Mouse (Mus musculus): ENCODE measurements around the gene Samd5. TPM values are rescaled to one million over a fixed set of nuclear protein-coding genes. Genes with fewer than 3 reads are reported as not detected.

Gene Samd5
- polyA plus RNA-seq, 1 experiment, result not detected

GRCm38 (mm10) chr10:9594666-9595065 is 80.3 kb downstream of the Samd5 start:
- H3K9me3 ChIP-seq, result no peaks in the 10 kb centered on the region
- H3K4me3 ChIP-seq (replicated peaks), result no peak overlapping the region
- TF ChIP-seq FLI1 (IDR thresholded peaks at IDR 0.05; ENCODE audit: low read length) (no peak), GATA1 (IDR thresholded peaks at IDR 0.05; ENCODE audit: borderline replicate concordance, low read length) (no peak)
- H3K36me3 ChIP-seq (replicated peaks; ENCODE audit: low read length), result no peaks in the 10 kb centered on the region
- no peaks in the 10 kb centered on the region for H3K27me3 ChIP-seq (replicated peaks)
- no peaks in the 10 kb centered on the region for H3K4me1 ChIP-seq

- no peaks in the 10 kb centered on the region for H3K9me3 ChIP-seq
- no peaks in the 10 kb centered on the region for H3K4me1 ChIP-seq
- H3K36me3 ChIP-seq (replicated peaks; ENCODE audit: low read length), result no peaks in the 10 kb centered on the region
- H3K4me3 ChIP-seq (replicated peaks), result no peak overlapping the region
- no peak for TF ChIP-seq FLI1 (IDR thresholded peaks at IDR 0.05; ENCODE audit: low read length)
- TF ChIP-seq GATA1 (IDR thresholded peaks at IDR 0.05; ENCODE audit: borderline replicate concordance, low read length), result no peak
- H3K27me3 ChIP-seq (replicated peaks), result no peaks in the 10 kb centered on the region
These were observed 84.4 kb downstream of the Samd5 start for GRCm38 (mm10) chr10:9590606-9591005.

DNA sequence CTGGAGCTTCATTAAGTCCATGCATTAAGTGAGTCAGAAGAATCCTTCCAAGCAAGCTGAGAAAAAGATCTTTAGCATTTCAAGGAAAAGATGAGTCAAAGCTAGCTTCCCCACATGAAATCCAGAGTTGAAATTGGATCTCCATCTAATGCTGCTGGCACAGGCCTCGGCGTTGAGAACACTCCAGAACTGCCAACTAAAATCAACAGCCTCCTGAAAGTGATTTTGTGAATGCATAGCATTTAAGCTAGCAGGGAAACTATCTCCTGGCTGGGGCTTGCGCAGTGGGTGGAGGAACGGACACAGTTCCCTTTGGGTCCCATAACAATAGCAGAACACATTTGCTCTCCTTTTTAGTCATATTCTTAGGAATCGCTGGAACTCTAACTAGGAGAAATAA is 88.7 kb downstream of the Samd5 start:
- Histone ChIP-seq H3K36me3 (replicated peaks; ENCODE audit: low read length) (no peaks in the 10 kb centered on the region), H3K27me3 (replicated peaks) (no peaks in the 10 kb centered on the region), H3K4me1 (no peaks in the 10 kb centered on the region), H3K4me3 (replicated peaks) (no peak overlapping the region), H3K9me3 (no peaks in the 10 kb centered on the region)
- TF ChIP-seq FLI1 (IDR thresholded peaks at IDR 0.05; ENCODE audit: low read length), result no peak

- Histone ChIP-seq H3K9me3 (no peaks in the 10 kb centered on the region), H3K27me3 (replicated peaks) (no peaks in the 10 kb centered on the region), H3K4me1 (no peaks in the 10 kb centered on the region), H3K36me3 (replicated peaks; ENCODE audit: low read length) (no peaks in the 10 kb centered on the region), H3K4me3 (replicated peaks) (no peak overlapping the region)
- TF ChIP-seq GATA1 (IDR thresholded peaks at IDR 0.05; ENCODE audit: borderline replicate concordance, low read length) (no peak), FLI1 (IDR thresholded peaks at IDR 0.05; ENCODE audit: low read length) (no peak)
These were observed 95.6 kb downstream of the Samd5 start for GRCm38 (mm10) chr10:9579374-9579773.

DNA sequence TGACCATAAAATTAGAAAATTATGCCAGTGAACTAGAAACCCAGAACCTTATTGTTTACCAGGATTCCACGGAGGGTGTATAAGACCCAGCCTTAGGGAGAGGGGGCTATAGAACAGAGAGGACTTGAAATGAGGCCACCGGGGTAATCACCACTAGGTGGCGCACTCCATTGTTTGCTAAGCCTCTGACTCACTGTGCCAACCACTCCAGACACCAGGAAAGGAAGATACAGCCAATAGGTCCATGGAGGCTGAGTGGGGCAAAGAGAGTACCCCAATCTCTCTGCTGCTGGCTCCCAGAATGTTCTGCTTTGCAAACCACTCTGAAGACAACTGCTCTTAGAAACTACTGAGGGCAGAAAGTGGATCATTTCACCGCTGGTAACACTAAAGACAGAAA is 99.4 kb downstream of the Samd5 start:
- Histone ChIP-seq H3K4me3 (replicated peaks) (no peak overlapping the region), H3K4me1 (no peaks in the 10 kb centered on the region), H3K9me3 (no peaks in the 10 kb centered on the region), H3K27me3 (replicated peaks) (no peaks in the 10 kb centered on the region), H3K36me3 (replicated peaks; ENCODE audit: low read length) (no peaks in the 10 kb centered on the region)
- TF ChIP-seq FLI1 (IDR thresholded peaks at IDR 0.05; ENCODE audit: low read length) (no peak), GATA1 (IDR thresholded peaks at IDR 0.05; ENCODE audit: borderline replicate concordance, low read length) (no peak)

DNA sequence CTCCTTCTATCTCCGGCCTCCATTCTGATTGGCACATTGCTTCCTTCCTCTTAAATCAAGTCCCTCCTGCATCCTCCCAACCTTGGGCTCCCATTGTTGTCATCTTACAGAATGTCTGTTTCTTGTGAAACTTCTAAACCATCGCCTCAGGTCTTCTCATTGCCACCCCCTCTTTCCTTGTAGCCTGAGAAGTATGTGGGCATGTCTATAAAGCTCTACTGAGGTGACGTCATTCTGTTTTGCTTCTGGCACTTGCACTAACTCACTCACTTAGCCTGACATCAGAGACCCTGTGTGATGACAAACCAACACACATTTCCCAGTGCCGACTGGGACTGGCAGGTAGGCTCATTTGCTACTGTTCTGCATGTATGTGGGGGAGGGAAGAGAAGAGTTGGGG is 100.9 kb downstream of the Samd5 start:
- Histone ChIP-seq H3K4me1 (no peaks in the 10 kb centered on the region), H3K27me3 (replicated peaks) (no peaks in the 10 kb centered on the region), H3K9me3 (no peaks in the 10 kb centered on the region), H3K4me3 (replicated peaks) (no peak overlapping the region), H3K36me3 (replicated peaks; ENCODE audit: low read length) (no peaks in the 10 kb centered on the region)
- no peak for TF ChIP-seq GATA1 (IDR thresholded peaks at IDR 0.05; ENCODE audit: borderline replicate concordance, low read length)
- no peak for TF ChIP-seq FLI1 (IDR thresholded peaks at IDR 0.05; ENCODE audit: low read length)

Other genes starting within 250 kb of the Samd5 start
- 16.0 and 17.5 TPM in 2 replicates for gene Stxbp5, start 225.9 kb upstream of the Samd5 start, polyA plus RNA-seq (2012; ENCODE audit: insufficient read depth, low replicate concordance)

Data from megakaryocyte, embryonic 14.5 days (primary cell).